Mouse (Mus musculus) forebrain, embryonic 14.5 days (tissue): ENCODE measurements around the gene Klk10. TPM values are rescaled to one million over a fixed set of nuclear protein-coding genes. Genes with fewer than 3 reads are reported as not detected.

Experiments
- ATAC-seq: fragments of 200-750 bp; cut with Nextera tagmentation; 2 replicates; pipeline ENCODE4 v1.8.0; 2017; ENCODE audit warnings: mild to moderate bottlenecking, moderate library complexity
- DNase-seq: peaks from one replicate; pipeline ENCODE4 v3.0.0-alpha.2; 2015; ENCODE audit warnings: low spot score
- H3K27ac ChIP-seq: fragments of 300-500 bp; sonication (generic); 2 replicates; pipeline ENCODE4 v1.5.1; 2014; ENCODE audit warnings: low read depth, mild to moderate bottlenecking, control low read depth, low read length, moderate library complexity
- H3K27me3 ChIP-seq: fragments of 300-500 bp; sonication (generic); replicated peaks from 2 replicates; pipeline ENCODE4 v1.6.1; 2014; ENCODE audit warnings: low read length, control low read depth, mixed read lengths; ENCODE audit not compliant: control insufficient read depth, insufficient read depth
- H3K36me3 ChIP-seq: fragments of 300-500 bp; sonication (generic); 2 replicates; pipeline ENCODE4 v1.6.1; 2014; ENCODE audit warnings: low read length, control low read depth; ENCODE audit not compliant: control insufficient read depth, insufficient read depth
- H3K4me1 ChIP-seq: fragments of 300-500 bp; sonication (generic); 2 replicates; pipeline ENCODE4 v1.6.1; 2014; ENCODE audit warnings: antibody characterized with exemption, low read length, control low read depth; ENCODE audit not compliant: control insufficient read depth, insufficient read depth
- H3K4me2 ChIP-seq: fragments of 300-500 bp; sonication (generic); 2 replicates; pipeline ENCODE4 v1.6.1; 2014; ENCODE audit warnings: mild to moderate bottlenecking, control low read depth, low read length
- H3K4me3 ChIP-seq: fragments of 300-500 bp; sonication (generic); 2 replicates; pipeline ENCODE4 v1.5.1; 2014; ENCODE audit warnings: low read depth, low read length, control low read depth
- H3K9ac ChIP-seq: fragments of 300-500 bp; sonication (generic); 2 replicates; pipeline ENCODE4 v1.6.1; 2014; ENCODE audit warnings: mild to moderate bottlenecking, low read length, control low read depth, moderate library complexity
- H3K9me3 ChIP-seq: fragments of 300-500 bp; sonication (generic); replicated peaks from 2 replicates; pipeline ENCODE4 v1.6.1; 2016; ENCODE audit warnings: low read length, control low read depth, mixed read lengths; ENCODE audit not compliant: control insufficient read depth
- WGBS: fragments of 180-500 bp; shearing (Covaris S2); extraction: QIAGEN DNeasy Blood & Tissue Kit; methylation state at CpG from one replicate; pipeline ENCODE4 v1.1.7; 2014; 5-methylcytosine and 5-hydroxymethylcytosine counted together
- polyA plus RNA-seq: library from polyadenylated mRNA; unstranded; fragments of >200 nt; fragmentation: Nextera tagmentation; extraction: Ambion mirVana; gene quantifications from 2 replicates; pipeline ENCODE4 v1.2.1, GENCODE M21; 2014

The Klk10 gene
- polyA plus RNA-seq, result 0.13 TPM in 1 of 2 replicates, not detected in the other

DNA sequence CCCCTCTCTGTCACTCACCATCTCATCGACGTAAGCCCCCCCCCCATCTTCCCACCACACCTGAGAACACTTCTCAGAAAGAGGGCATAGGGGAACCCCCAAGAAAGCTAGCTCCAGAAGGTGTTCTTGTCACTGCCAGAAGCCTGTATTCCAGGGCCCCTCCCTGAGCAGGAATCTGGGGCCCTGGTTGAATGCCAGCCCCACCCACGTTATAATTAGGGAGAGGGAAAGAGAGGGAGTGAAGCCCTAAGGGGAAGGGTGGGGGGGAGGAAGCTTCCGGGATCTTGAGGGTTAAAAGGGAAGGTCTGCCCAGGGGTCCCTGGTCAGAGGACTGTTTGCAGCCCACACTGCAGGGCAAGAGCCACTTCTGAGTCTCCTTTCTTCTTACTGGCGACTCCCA, at the start of gene Klk10:
Gene Klk10, plus strand, starts transcription at position 290 of the 400 bp plus-strand sequence.
- Histone ChIP-seq H3K4me1 (no peaks in the 10 kb centered on the region), H3K27me3 (no peaks in the 10 kb centered on the region), H3K4me3 (no peak within 1 kb of the TSS), H3K36me3 (no peaks in the 10 kb centered on the region), H3K4me2 (no peak within 1 kb of the TSS), H3K27ac (no peak within 1 kb of the TSS), H3K9me3 (no peaks in the 10 kb centered on the region), H3K9ac (no peak within 1 kb of the TSS)
- ATAC-seq (no peak), DNase-seq (no peak)
- WGBS, result 36% methylated on average over 5 of the region's 5 CpGs

- 68% methylated on average over 1 of the region's 1 CpGs for WGBS
- H3K9me3 ChIP-seq, result no peaks in the 10 kb centered on the region
- DNase-seq (peak; percentile 0), ATAC-seq (no peak)
- H3K27ac ChIP-seq, result no peak overlapping the region
- H3K4me1 ChIP-seq, result no peaks in the 10 kb centered on the region
- no peaks in the 10 kb centered on the region for H3K36me3 ChIP-seq
- no peak overlapping the region for H3K9ac ChIP-seq
- H3K4me2 ChIP-seq, result no peak overlapping the region
- H3K4me3 ChIP-seq, result no peak overlapping the region
- no peaks in the 10 kb centered on the region for H3K27me3 ChIP-seq
Measured at GRCm38 (mm10) chr7:43747788-43748187, 33.0 kb upstream of the Klk10 start.

GRCm38 (mm10) chr7:43752806-43753205, 28.0 kb upstream of the Klk10 start:
- Histone ChIP-seq H3K4me3 (no peak overlapping the region), H3K4me2 (no peak overlapping the region), H3K9me3 (no peaks in the 10 kb centered on the region), H3K36me3 (no peaks in the 10 kb centered on the region), H3K27me3 (no peaks in the 10 kb centered on the region), H3K4me1 (no peaks in the 10 kb centered on the region), H3K9ac (no peak overlapping the region), H3K27ac (no peak overlapping the region)
- 85% methylated on average over 2 of the region's 2 CpGs for whole genome bisulfite sequencing
- no peak for DNase-seq
- no peak for ATAC-seq

- H3K36me3 ChIP-seq, result no peaks in the 10 kb centered on the region
- DNase-seq (no peak), ATAC-seq (no peak)
- 33% methylated on average over 8 of the region's 8 CpGs for WGBS
- H3K4me1 ChIP-seq, result no peaks in the 10 kb centered on the region
- no peak overlapping the region for H3K4me2 ChIP-seq
- H3K9ac ChIP-seq, result no peak overlapping the region
- H3K27ac ChIP-seq, result no peak overlapping the region
- H3K4me3 ChIP-seq, result no peak overlapping the region
- H3K9me3 ChIP-seq, result no peaks in the 10 kb centered on the region
- no peaks in the 10 kb centered on the region for H3K27me3 ChIP-seq
Measured at GRCm38 (mm10) chr7:43766484-43766883, 14.4 kb upstream of the Klk10 start.

DNA sequence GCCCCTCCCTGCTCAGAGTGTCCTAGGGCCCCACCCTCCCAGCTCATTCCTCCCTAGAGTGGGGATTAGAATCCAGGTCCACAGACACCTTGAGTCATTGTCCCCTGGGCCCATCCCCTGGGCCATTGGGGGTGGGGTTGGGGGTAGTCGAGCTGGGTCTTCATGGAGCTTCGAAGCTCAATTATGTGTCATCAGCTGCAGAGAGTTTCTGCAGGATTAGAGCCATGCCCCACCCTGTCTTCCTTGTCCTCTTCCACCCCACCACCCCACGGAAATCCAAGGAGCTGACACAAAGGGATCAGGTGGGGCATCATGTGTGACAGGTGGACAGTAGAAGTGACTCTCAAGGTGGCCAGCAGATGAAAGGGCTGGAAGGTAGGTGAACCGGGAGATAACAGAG, 12.2 kb upstream of the Klk10 start, which contains the start of gene Klk12:
Gene Klk12, plus strand, starts transcription at position 301 of the 400 bp plus-strand sequence.
- Histone ChIP-seq H3K27me3 (no peaks in the 10 kb centered on the region), H3K36me3 (no peaks in the 10 kb centered on the region), H3K9ac (no peak within 1 kb of the TSS), H3K4me2 (no peak within 1 kb of the TSS), H3K27ac (no peak within 1 kb of the TSS), H3K9me3 (no peaks in the 10 kb centered on the region), H3K4me1 (no peaks in the 10 kb centered on the region), H3K4me3 (no peak within 1 kb of the TSS)
- WGBS, result 79% methylated on average over 4 of the region's 4 CpGs
- ATAC-seq, result no peak
- DNase-seq, result no peak

DNA sequence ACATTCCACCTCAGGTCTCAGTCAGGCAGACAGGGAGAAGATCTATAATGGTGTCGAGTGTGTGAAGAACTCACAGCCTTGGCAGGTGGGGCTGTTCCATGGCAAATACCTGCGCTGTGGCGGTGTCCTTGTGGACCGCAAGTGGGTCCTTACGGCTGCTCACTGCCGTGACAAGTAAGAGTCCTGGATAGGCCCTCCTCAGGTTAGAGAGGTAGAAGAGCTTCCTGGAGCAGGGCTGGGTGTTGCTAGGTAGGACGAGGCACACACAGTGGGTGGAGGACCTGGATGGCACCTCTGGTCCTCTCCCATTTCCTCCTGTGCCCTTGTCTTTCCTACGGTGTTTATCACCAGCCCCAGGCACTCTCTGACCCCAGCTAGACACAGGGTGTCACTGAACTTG, 11.2 kb upstream of the Klk10 start:
- Histone ChIP-seq H3K9me3 (no peaks in the 10 kb centered on the region), H3K4me3 (no peak overlapping the region), H3K4me1 (no peaks in the 10 kb centered on the region), H3K36me3 (no peaks in the 10 kb centered on the region), H3K27me3 (no peaks in the 10 kb centered on the region), H3K4me2 (no peak overlapping the region), H3K27ac (no peak overlapping the region), H3K9ac (no peak overlapping the region)
- DNase-seq (no peak), ATAC-seq (no peak)
- 88% methylated on average over 8 of the region's 8 CpGs for WGBS

DNA sequence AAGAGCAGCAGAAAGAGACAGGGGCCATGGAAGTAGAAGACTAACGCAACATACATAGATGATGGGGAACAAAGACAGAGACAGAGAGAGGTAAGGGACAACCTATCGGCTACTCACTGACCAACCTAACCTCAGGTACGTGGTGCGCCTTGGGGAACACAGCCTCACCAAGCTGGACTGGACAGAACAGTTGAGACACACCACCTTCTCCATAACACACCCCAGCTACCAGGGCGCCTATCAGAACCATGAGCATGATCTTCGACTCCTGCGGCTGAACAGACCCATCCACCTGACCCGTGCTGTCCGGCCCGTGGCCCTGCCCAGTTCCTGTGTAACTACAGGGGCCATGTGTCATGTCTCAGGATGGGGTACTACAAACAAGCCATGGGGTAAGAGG, 10.1 kb upstream of the Klk10 start:
- no peak for ATAC-seq
- Histone ChIP-seq H3K4me1 (no peaks in the 10 kb centered on the region), H3K4me2 (no peak overlapping the region), H3K4me3 (no peak overlapping the region), H3K9ac (no peak overlapping the region), H3K9me3 (no peaks in the 10 kb centered on the region), H3K36me3 (no peaks in the 10 kb centered on the region), H3K27ac (no peak overlapping the region), H3K27me3 (no peaks in the 10 kb centered on the region)
- no peak for DNase-seq
- WGBS, result 93% methylated on average over 10 of the region's 10 CpGs

- Histone ChIP-seq H3K4me3 (no peak overlapping the region), H3K27me3 (no peaks in the 10 kb centered on the region), H3K9me3 (no peaks in the 10 kb centered on the region), H3K9ac (no peak overlapping the region), H3K4me2 (no peak overlapping the region), H3K27ac (no peak overlapping the region), H3K36me3 (no peaks in the 10 kb centered on the region), H3K4me1 (no peaks in the 10 kb centered on the region)
- WGBS, result 93% methylated on average over 6 of the region's 6 CpGs
- DNase-seq (no peak), ATAC-seq (no peak)
Measured at GRCm38 (mm10) chr7:43771916-43772315, 8.9 kb upstream of the Klk10 start.

- no peak for ATAC-seq
- Histone ChIP-seq H3K9me3 (no peaks in the 10 kb centered on the region), H3K27me3 (no peaks in the 10 kb centered on the region), H3K27ac (no peak overlapping the region), H3K4me3 (no peak overlapping the region), H3K9ac (no peak overlapping the region), H3K4me2 (no peak overlapping the region), H3K36me3 (no peaks in the 10 kb centered on the region), H3K4me1 (no peaks in the 10 kb centered on the region)
- DNase-seq, result no peak
- WGBS, result 88% methylated on average over 3 of the region's 3 CpGs
Measured at GRCm38 (mm10) chr7:43772901-43773300, 7.9 kb upstream of the Klk10 start.
